Comparison of ENCODE assay signal across 9 mouse cellular contexts in genomic region chr11:60107449-60107848, GRCm38 (mm10). TPM values are rescaled to one million over a fixed set of nuclear protein-coding genes. Genes with fewer than 3 reads are reported as not detected.
DNase-seq lines count a peak whose midpoint lies in the region; ATAC-seq and TF ChIP-seq lines count a peak whose summit lies in the region.
"Had no signal": no experiment of that assay in that cellular context is flagged by ENCODE, and none has a peak within 500 bp of the region (broad histone marks: within the 10 kb centered on the region; RNA-seq: fewer than 3 reads in every experiment).

No protein-coding gene starts in this region.

- no peaks in the 10 kb centered on the region for H3K9me3 ChIP-seq in heart, embryonic 10.5 days
- H3K9me3 ChIP-seq in lung, embryonic 16.5 days (ENCODE audit: control insufficient read depth, low read length): no peaks in the 10 kb centered on the region
- H3K9me3 ChIP-seq in intestine, postnatal 0 days (ENCODE audit: control insufficient read depth): no peaks in the 10 kb centered on the region
- H3K9me3 ChIP-seq in neural tube, embryonic 15.5 days (replicated peaks): no peaks in the 10 kb centered on the region

- no peaks in the 10 kb centered on the region for H3K36me3 ChIP-seq in heart, embryonic 10.5 days
- no peaks in the 10 kb centered on the region for H3K36me3 ChIP-seq in lung, embryonic 16.5 days (ENCODE audit: control insufficient read depth, insufficient read depth, low read length)
- H3K36me3 ChIP-seq in intestine, postnatal 0 days (ENCODE audit: control insufficient read depth, insufficient read depth): no peaks in the 10 kb centered on the region
- no peaks in the 10 kb centered on the region for H3K36me3 ChIP-seq in neural tube, embryonic 15.5 days

- DNase-seq in heart, embryonic 10.5 days (ENCODE audit: low spot score): no peak
- DNase-seq in heart, adult 11 months: no peak
- no peak for DNase-seq in lung, postnatal 4 days
- DNase-seq in retina, embryonic 14.5 days (ENCODE audit: low spot score): no peak
- no peak for DNase-seq in ovary, adult 18-20 months (ENCODE audit: low spot score)
- DNase-seq: kidney, adult 8-10 months had no signal

- peak overlapping the region; percentile 98 for H3K4me3 ChIP-seq in heart, embryonic 10.5 days
- no peak overlapping the region for H3K4me3 ChIP-seq in lung, embryonic 16.5 days (ENCODE audit: low read length)
- H3K4me3 ChIP-seq in intestine, postnatal 0 days (ENCODE audit: low read depth, low read length): no peak overlapping the region
- no peak overlapping the region for H3K4me3 ChIP-seq in neural tube, embryonic 15.5 days (replicated peaks)

- no peak overlapping the region; the same call in 1 of the 2 replicates for H3K9ac ChIP-seq in lung, embryonic 16.5 days (ENCODE audit: low read length)
- H3K9ac ChIP-seq in intestine, postnatal 0 days (ENCODE audit: low read depth, low read length): no peak overlapping the region
- 0 out of 2 replicates have a peak overlapping the region, but pooled peaks have one; percentile 14 for H3K9ac ChIP-seq in neural tube, embryonic 15.5 days (replicated peaks)

- TF ChIP-seq CTCF in intestine, postnatal 0 days (IDR thresholded peaks at IDR 0.05; ENCODE audit: low read depth): no peak

- peaks cover 72% of the 10 kb centered on the region for H3K4me1 ChIP-seq in heart, embryonic 10.5 days
- peaks cover 68% of the 10 kb centered on the region for H3K4me1 ChIP-seq in lung, embryonic 16.5 days (replicated peaks; ENCODE audit: control insufficient read depth, insufficient read depth, low read length)
- H3K4me1 ChIP-seq in intestine, postnatal 0 days (replicated peaks; ENCODE audit: control insufficient read depth, insufficient read depth, low read length): peaks cover 44% of the 10 kb centered on the region
- H3K4me1 ChIP-seq in neural tube, embryonic 15.5 days: peaks cover 69% of the 10 kb centered on the region

- peak overlapping the region; percentile 70 for H3K4me2 ChIP-seq in lung, embryonic 16.5 days (ENCODE audit: low read depth, low read length)
- H3K4me2 ChIP-seq in intestine, postnatal 0 days (replicated peaks; ENCODE audit: low read depth): no peak overlapping the region
- peak overlapping the region; percentile 84 for H3K4me2 ChIP-seq in neural tube, embryonic 15.5 days

- 84% methylated on average over 3 of the region's 3 CpGs for WGBS in heart, embryonic 10.5 days
- 53% methylated on average over 3 of the region's 3 CpGs for WGBS in lung, embryonic 16.5 days
- 67% methylated on average over 3 of the region's 3 CpGs for WGBS in intestine, postnatal 0 days
- whole genome bisulfite sequencing in neural tube, embryonic 15.5 days: 63% methylated on average over 3 of the region's 3 CpGs

- H3K27me3 ChIP-seq in heart, embryonic 10.5 days (ENCODE audit: insufficient read depth, poor library complexity, severe bottlenecking): no peaks in the 10 kb centered on the region
- no peaks in the 10 kb centered on the region for H3K27me3 ChIP-seq in lung, embryonic 16.5 days (ENCODE audit: control insufficient read depth, insufficient read depth, low read depth, low read length)
- no peaks in the 10 kb centered on the region for H3K27me3 ChIP-seq in intestine, postnatal 0 days (replicated peaks; ENCODE audit: control insufficient read depth, insufficient read depth, low read length)
- no peaks in the 10 kb centered on the region for H3K27me3 ChIP-seq in neural tube, embryonic 15.5 days (replicated peaks)

- peak overlapping the region; percentile 100 for H3K27ac ChIP-seq in heart, embryonic 10.5 days
- peak overlapping the region; percentile 96 for H3K27ac ChIP-seq in lung, embryonic 16.5 days (ENCODE audit: low read length)
- peak overlapping the region; percentile 97; the same call in 1 of the 2 replicates for H3K27ac ChIP-seq in intestine, postnatal 0 days (ENCODE audit: low read depth, low read length)
- H3K27ac ChIP-seq in neural tube, embryonic 15.5 days (replicated peaks): peak overlapping the region; percentile 96

- ATAC-seq in lung, embryonic 16.5 days (ENCODE audit: low read depth): no peak
- no peak for ATAC-seq in intestine, postnatal 0 days
- ATAC-seq in neural tube, embryonic 15.5 days (ENCODE audit: low FRiP score): no peak

RNA-seq across cellular contexts. Expression of gene Rai1, which starts 2.6 kb away (rescaled TPM):
- polyA plus RNA-seq in heart, embryonic 10.5 days (2016; fragmentation: Nextera tagmentation; extraction: Ambion mirVana): 21.2 and 32.5 TPM in 2 replicates
- polyA plus RNA-seq in lung, embryonic 16.5 days (2015; fragmentation: Nextera tagmentation; extraction: Ambion mirVana): 22.9 and 23.9 TPM in 2 replicates
- 10.1 and 10.6 TPM in 2 replicates for polyA plus RNA-seq in intestine, postnatal 0 days (2015; fragmentation: Nextera tagmentation; extraction: Ambion mirVana)
- polyA plus RNA-seq in neural tube, embryonic 15.5 days (2015; fragmentation: Nextera tagmentation; extraction: Ambion mirVana): 26.5 and 27.4 TPM in 2 replicates
